Mouse (Mus musculus): ENCODE data around the gene Gli2. TPM values are rescaled to one million over a fixed set of nuclear protein-coding genes. Genes with fewer than 3 reads are reported as not detected.

Gene Gli2
- polyA plus RNA-seq, 1 experiment, result 0.65 TPM

GRCm38 (mm10) chr1:119083468-119083921 lies 30.1 kb upstream of the Gli2 start:
- peaks cover 18% of the 10 kb centered on the region for H3K27me3 ChIP-seq (ENCODE audit: control insufficient read depth, insufficient read depth, insufficient read length)
- no peaks in the 10 kb centered on the region for H3K79me2 ChIP-seq (ENCODE audit: control insufficient read depth, insufficient read depth)
- TF ChIP-seq TCF12 (IDR thresholded peaks at IDR 0.05; ENCODE audit: insufficient read depth, poor library complexity, severe bottlenecking) (no peak), E2F4 (IDR thresholded peaks at IDR 0.05; ENCODE audit: insufficient read depth) (no peak), MYOG (IDR thresholded peaks at IDR 0.05; ENCODE audit: control insufficient read depth in 1 of 3, insufficient read depth in 1 of 3, insufficient read length in 2 of 3, low read depth in 2 of 3) (no peak), CEBPB (IDR thresholded peaks at IDR 0.05; ENCODE audit: insufficient read depth, poor library complexity, severe bottlenecking) (no peak), REST (IDR thresholded peaks at IDR 0.05; ENCODE audit: insufficient read depth, insufficient read length) (no peak), MAX (IDR thresholded peaks at IDR 0.05; ENCODE audit: low read depth) (no peak), TCF3 (IDR thresholded peaks at IDR 0.05; ENCODE audit: insufficient read length, low read depth) (no peak), POLR2A (IDR thresholded peaks at IDR 0.05; ENCODE audit: insufficient read length, low read depth) (no peak), SRF (IDR thresholded peaks at IDR 0.05; ENCODE audit: control insufficient read depth, insufficient read length, low read depth) (no peak), MYOD1 (IDR thresholded peaks at IDR 0.05; ENCODE audit: control insufficient read depth in 1 of 3, insufficient read length in 2 of 3, low read depth in 2 of 3) (no peak), USF1 (IDR thresholded peaks at IDR 0.05; ENCODE audit: low read depth) (no peak), POLR2AphosphoS2 (IDR thresholded peaks at IDR 0.05; ENCODE audit: insufficient read length, low read depth) (no peak)
- no peak overlapping the region for H3K4me2 ChIP-seq (ENCODE audit: low read depth)
- no peaks in the 10 kb centered on the region for H3K36me3 ChIP-seq (ENCODE audit: control insufficient read depth, insufficient read depth)
- H3K4me3 ChIP-seq, result no peak overlapping the region
- H3ac ChIP-seq (ENCODE audit: control insufficient read depth, insufficient read length), result no peak overlapping the region

- no peaks in the 10 kb centered on the region for H3K79me2 ChIP-seq (ENCODE audit: control insufficient read depth, insufficient read depth)
- H3K27me3 ChIP-seq (ENCODE audit: control insufficient read depth, insufficient read depth, insufficient read length), result peaks cover 29% of the 10 kb centered on the region
- no peak overlapping the region for H3K4me3 ChIP-seq
- no peak overlapping the region for H3ac ChIP-seq (ENCODE audit: control insufficient read depth, insufficient read length)
- no peaks in the 10 kb centered on the region for H3K36me3 ChIP-seq (ENCODE audit: control insufficient read depth, insufficient read depth)
- TF ChIP-seq E2F4 (IDR thresholded peaks at IDR 0.05; ENCODE audit: insufficient read depth) (no peak), MYOG (IDR thresholded peaks at IDR 0.05; ENCODE audit: control insufficient read depth in 1 of 3, insufficient read depth in 1 of 3, insufficient read length in 2 of 3, low read depth in 2 of 3) (no peak), TCF12 (IDR thresholded peaks at IDR 0.05; ENCODE audit: insufficient read depth, poor library complexity, severe bottlenecking) (no peak), USF1 (IDR thresholded peaks at IDR 0.05; ENCODE audit: low read depth) (no peak), REST (IDR thresholded peaks at IDR 0.05; ENCODE audit: insufficient read depth, insufficient read length) (no peak), CEBPB (IDR thresholded peaks at IDR 0.05; ENCODE audit: insufficient read depth, poor library complexity, severe bottlenecking) (no peak), SRF (IDR thresholded peaks at IDR 0.05; ENCODE audit: control insufficient read depth, insufficient read length, low read depth) (no peak)
- H3K4me2 ChIP-seq (ENCODE audit: low read depth), result no peak overlapping the region
Observed at GRCm38 (mm10) chr1:119082231-119082991, 29.0 kb upstream of the Gli2 start.

- no peaks in the 10 kb centered on the region for H3K36me3 ChIP-seq (ENCODE audit: control insufficient read depth, insufficient read depth)
- no peak overlapping the region for H3K4me3 ChIP-seq
- H3ac ChIP-seq (ENCODE audit: control insufficient read depth, insufficient read length), result no peak overlapping the region
- peaks cover 37% of the 10 kb centered on the region for H3K27me3 ChIP-seq (ENCODE audit: control insufficient read depth, insufficient read depth, insufficient read length)
- no peak for TF ChIP-seq REST (IDR thresholded peaks at IDR 0.05; ENCODE audit: insufficient read depth, insufficient read length)
- no peak for TF ChIP-seq MAX (IDR thresholded peaks at IDR 0.05; ENCODE audit: low read depth)
- TF ChIP-seq MYOG (IDR thresholded peaks at IDR 0.05; ENCODE audit: control insufficient read depth in 1 of 3, insufficient read depth in 1 of 3, insufficient read length in 2 of 3, low read depth in 2 of 3), result no peak
- TF ChIP-seq CEBPB (IDR thresholded peaks at IDR 0.05; ENCODE audit: insufficient read depth, poor library complexity, severe bottlenecking), result no peak
- TF ChIP-seq POLR2AphosphoS2 (IDR thresholded peaks at IDR 0.05; ENCODE audit: insufficient read length, low read depth), result no peak
- TF ChIP-seq POLR2A (IDR thresholded peaks at IDR 0.05; ENCODE audit: insufficient read length, low read depth), result no peak
- TF ChIP-seq SRF (IDR thresholded peaks at IDR 0.05; ENCODE audit: control insufficient read depth, insufficient read length, low read depth), result no peak
- no peak for TF ChIP-seq E2F4 (IDR thresholded peaks at IDR 0.05; ENCODE audit: insufficient read depth)
- no peak for TF ChIP-seq TCF3 (IDR thresholded peaks at IDR 0.05; ENCODE audit: insufficient read length, low read depth)
- TF ChIP-seq MYOD1 (IDR thresholded peaks at IDR 0.05; ENCODE audit: control insufficient read depth in 1 of 3, insufficient read length in 2 of 3, low read depth in 2 of 3), result no peak
- no peak for TF ChIP-seq TCF12 (IDR thresholded peaks at IDR 0.05; ENCODE audit: insufficient read depth, poor library complexity, severe bottlenecking)
- no peak for TF ChIP-seq USF1 (IDR thresholded peaks at IDR 0.05; ENCODE audit: low read depth)
- no peak overlapping the region for H3K4me2 ChIP-seq (ENCODE audit: low read depth)
- H3K79me2 ChIP-seq (ENCODE audit: control insufficient read depth, insufficient read depth), result no peaks in the 10 kb centered on the region
Observed at GRCm38 (mm10) chr1:119077933-119078332, 24.5 kb upstream of the Gli2 start.

- H3K27me3 ChIP-seq (ENCODE audit: control insufficient read depth, insufficient read depth, insufficient read length), result peaks cover 42% of the 10 kb centered on the region
- H3K36me3 ChIP-seq (ENCODE audit: control insufficient read depth, insufficient read depth), result no peaks in the 10 kb centered on the region
- no peaks in the 10 kb centered on the region for H3K79me2 ChIP-seq (ENCODE audit: control insufficient read depth, insufficient read depth)
- no peak overlapping the region for H3K4me2 ChIP-seq (ENCODE audit: low read depth)
- no peak for TF ChIP-seq MYOD1 (IDR thresholded peaks at IDR 0.05; ENCODE audit: control insufficient read depth in 1 of 3, insufficient read length in 2 of 3, low read depth in 2 of 3)
- no peak for TF ChIP-seq TCF12 (IDR thresholded peaks at IDR 0.05; ENCODE audit: insufficient read depth, poor library complexity, severe bottlenecking)
- TF ChIP-seq CEBPB (IDR thresholded peaks at IDR 0.05; ENCODE audit: insufficient read depth, poor library complexity, severe bottlenecking), result no peak
- TF ChIP-seq POLR2AphosphoS2 (IDR thresholded peaks at IDR 0.05; ENCODE audit: insufficient read length, low read depth), result no peak
- no peak for TF ChIP-seq MYOG (IDR thresholded peaks at IDR 0.05; ENCODE audit: control insufficient read depth in 1 of 3, insufficient read depth in 1 of 3, insufficient read length in 2 of 3, low read depth in 2 of 3)
- TF ChIP-seq REST (IDR thresholded peaks at IDR 0.05; ENCODE audit: insufficient read depth, insufficient read length), result no peak
- TF ChIP-seq SRF (IDR thresholded peaks at IDR 0.05; ENCODE audit: control insufficient read depth, insufficient read length, low read depth), result no peak
- TF ChIP-seq POLR2A (IDR thresholded peaks at IDR 0.05; ENCODE audit: insufficient read length, low read depth), result no peak
- TF ChIP-seq TCF3 (IDR thresholded peaks at IDR 0.05; ENCODE audit: insufficient read length, low read depth), result no peak
- TF ChIP-seq MAX (IDR thresholded peaks at IDR 0.05; ENCODE audit: low read depth), result no peak
- TF ChIP-seq USF1 (IDR thresholded peaks at IDR 0.05; ENCODE audit: low read depth), result no peak
- H3ac ChIP-seq (ENCODE audit: control insufficient read depth, insufficient read length), result no peak overlapping the region
- no peak overlapping the region for H3K4me3 ChIP-seq
Observed at GRCm38 (mm10) chr1:119076333-119076732, 22.9 kb upstream of the Gli2 start.

Data from myocyte (in vitro differentiated cells).